Mouse (Mus musculus) G1E (cell line): ENCODE results near the gene Erc2. TPM values are rescaled to one million over a fixed set of nuclear protein-coding genes. Genes with fewer than 3 reads are reported as not detected.

Source experiments
- ATAC-seq: 2 replicates; pipeline ENCODE4 v1.8.0; 2016; ENCODE audit warnings: mild to moderate bottlenecking; ENCODE audit not compliant: insufficient number of reproducible peaks, poor library complexity, low FRiP score, severe bottlenecking; ENCODE audit errors: extremely low read depth
- DNase-seq: peaks from one replicate; pipeline ENCODE4 v3.0.0; 2012; ENCODE audit warnings: low spot score
- H3K27me3 ChIP-seq: 2 replicates; pipeline ENCODE4 v1.6.1; 2012; ENCODE audit warnings: mild to moderate bottlenecking, low read length, inconsistent platforms; ENCODE audit not compliant: insufficient read depth
- H3K36me3 ChIP-seq: replicated peaks from 2 replicates; pipeline ENCODE3; 2012; ENCODE audit warnings: mild to moderate bottlenecking, inconsistent platforms
- H3K4me1 ChIP-seq: 2 replicates; pipeline ENCODE4 v1.6.1; 2012; ENCODE audit warnings: low read depth, low read length, inconsistent platforms, mixed read lengths; ENCODE audit not compliant: insufficient read depth
- H3K4me3 ChIP-seq: 2 replicates; pipeline ENCODE4 v1.5.1; 2012; ENCODE audit warnings: low read depth, mild to moderate bottlenecking, inconsistent platforms, low read length, moderate library complexity, mixed read lengths
- H3K9me3 ChIP-seq: replicated peaks from 2 replicates; pipeline ENCODE4 v1.6.1; 2012; ENCODE audit warnings: inconsistent platforms
- CTCF ChIP-seq: IDR thresholded peaks from 2 replicates; pipeline ENCODE4 v1.5.1; 2012; ENCODE audit warnings: low read depth, low read length, inconsistent platforms, mixed read lengths
- GATA1 ChIP-seq: IDR thresholded peaks from 2 replicates; pipeline ENCODE4 v1.6.1; 2012; ENCODE audit warnings: borderline replicate concordance, low read length, inconsistent platforms, mixed read lengths
- GATA2 ChIP-seq: IDR thresholded peaks from 2 replicates; pipeline ENCODE4 v1.6.1; 2012; ENCODE audit warnings: low read depth, low read length, inconsistent platforms, borderline replicate concordance
- POLR2AphosphoS5 ChIP-seq: IDR thresholded peaks from 2 replicates; pipeline ENCODE4 v1.6.1; 2012; ENCODE audit warnings: low read depth, low read length, inconsistent platforms; ENCODE audit not compliant: insufficient replicate concordance
- TAL1 ChIP-seq: conservative IDR thresholded peaks from 2 replicates; pipeline ENCODE4 v1.6.1; 2012; ENCODE audit warnings: low read depth, low read length, inconsistent platforms, mixed read lengths
- polyA plus RNA-seq: library from polyadenylated mRNA; stranded (reverse); fragments of >175 nt; gene quantifications from 2 replicates; pipeline ENCODE4 v1.2.3, GENCODE M21; 2012
- total RNA-seq, 2 experiments: library from RNA; stranded (forward) in 1 of 2; stranded (reverse) in 1 of 2; fragments of 200-1000 nt in 1 of 2; fragments of >200 nt in 1 of 2; fragmentation: Nextera tagmentation in 1 of 2; gene quantifications; 2 replicates each; pipeline ENCODE4 v1.2.3; 2014 to 2017

Erc2 gene
- total and polyA plus RNA-seq, 3 experiments = 0.49 TPM; not detected in 2

GRCm38 (mm10) chr14:28072561-28072960 is 450.3 kb downstream of the Erc2 start:
- Histone ChIP-seq H3K27me3 (no peaks in the 10 kb centered on the region), H3K4me3 (no peak overlapping the region), H3K9me3 (peaks cover 30% of the 10 kb centered on the region), H3K4me1 (no peaks in the 10 kb centered on the region), H3K36me3 (no peaks in the 10 kb centered on the region)
- ATAC-seq (no peak), DNase-seq (no peak)
- no peak for TF ChIP-seq POLR2AphosphoS5
- no peak for TF ChIP-seq TAL1
- no peak for TF ChIP-seq GATA1
- TF ChIP-seq GATA2 = no peak
- TF ChIP-seq CTCF = no peak

DNA sequence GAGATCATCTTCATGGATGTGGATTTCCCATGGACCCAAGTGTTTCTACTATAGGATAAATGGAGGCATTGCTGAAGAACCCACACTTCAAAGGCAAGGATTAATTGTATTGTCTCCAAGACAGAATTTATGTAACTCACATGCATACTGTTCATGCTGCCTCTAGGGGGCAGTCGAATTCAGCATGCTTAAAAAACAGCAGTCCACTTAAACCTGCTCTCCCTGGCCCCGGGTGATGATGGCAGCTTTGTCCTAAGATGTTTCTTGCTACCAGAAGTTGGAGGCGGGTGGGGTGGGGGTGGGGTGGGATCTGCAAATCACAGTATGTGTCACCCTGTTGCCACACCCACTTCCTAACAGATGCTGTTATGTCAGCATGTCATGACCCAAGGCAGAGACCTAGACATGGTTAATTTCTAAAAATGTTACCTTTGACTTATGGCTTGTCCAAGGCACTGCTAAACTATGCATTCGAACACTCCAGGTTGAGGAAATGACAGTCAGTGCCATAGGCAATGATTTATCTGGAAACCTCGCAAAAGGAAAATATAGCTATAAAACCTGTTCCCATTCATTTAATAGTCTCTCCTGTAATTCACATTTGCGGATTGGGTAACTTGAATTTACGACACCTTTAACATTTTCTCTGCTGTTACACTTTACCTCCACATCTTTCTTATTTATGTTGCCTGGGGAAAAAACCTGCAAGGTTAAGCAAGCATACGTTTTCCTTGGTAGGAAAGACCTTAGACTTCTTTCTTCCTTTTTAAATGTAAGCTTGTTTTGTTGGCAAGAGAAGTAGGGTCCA is 467.6 kb downstream of the Erc2 start:
- H3K27me3 ChIP-seq = no peaks in the 10 kb centered on the region
- H3K4me1 ChIP-seq = no peaks in the 10 kb centered on the region
- ATAC-seq (no peak), DNase-seq (no peak)
- peaks cover 15% of the 10 kb centered on the region; the same call in 1 of the 2 replicates for H3K9me3 ChIP-seq
- no peak overlapping the region for H3K4me3 ChIP-seq
- TF ChIP-seq TAL1 = no peak
- no peak for TF ChIP-seq POLR2AphosphoS5
- no peak for TF ChIP-seq CTCF
- TF ChIP-seq GATA2 = no peak
- no peak for TF ChIP-seq GATA1
- no peaks in the 10 kb centered on the region for H3K36me3 ChIP-seq

- TF ChIP-seq POLR2AphosphoS5 (no peak), TAL1 (no peak), CTCF (no peak), GATA1 (no peak), GATA2 (no peak)
- H3K36me3 ChIP-seq = no peaks in the 10 kb centered on the region
- no peak for ATAC-seq
Measured at GRCm38 (mm10) chr14:28091367-28091766, 469.1 kb downstream of the Erc2 start.

DNA sequence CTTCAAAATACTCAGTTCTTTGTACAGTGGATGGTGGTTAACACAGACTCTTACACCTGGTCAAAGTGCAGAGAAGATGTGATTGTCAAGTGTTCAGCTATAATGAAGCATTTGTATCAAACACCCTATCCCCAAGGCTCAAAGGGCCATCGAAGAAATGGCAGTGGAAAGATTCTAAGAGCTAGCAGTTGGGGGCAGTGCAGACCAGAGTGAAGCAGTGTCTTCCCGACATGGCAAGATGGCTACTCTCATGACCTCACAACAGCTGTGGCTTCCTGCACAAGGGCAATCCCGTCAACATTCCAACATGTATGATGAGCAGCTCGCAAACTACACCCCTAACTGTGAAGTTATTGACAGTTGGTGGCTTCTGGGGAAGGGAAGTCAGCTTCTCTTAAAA is 471.0 kb downstream of the Erc2 start:
- no peaks in the 10 kb centered on the region for H3K4me1 ChIP-seq
- no peaks in the 10 kb centered on the region for H3K27me3 ChIP-seq
- H3K9me3 ChIP-seq = peaks cover 15% of the 10 kb centered on the region
- H3K4me3 ChIP-seq = no peak overlapping the region
- ATAC-seq (no peak), DNase-seq (no peak)
- H3K36me3 ChIP-seq = no peaks in the 10 kb centered on the region
- no peak for TF ChIP-seq CTCF
- TF ChIP-seq TAL1 = no peak

More at GRCm38 (mm10) chr14:28091367-28091766, 469.1 kb downstream of the Erc2 start:
- Histone ChIP-seq H3K9me3 (peaks cover 15% of the 10 kb centered on the region), H3K4me1 (no peaks in the 10 kb centered on the region), H3K27me3 (no peaks in the 10 kb centered on the region), H3K4me3 (no peak overlapping the region)
- no peak for DNase-seq

GRCm38 (mm10) chr14:28093913-28094312 is 471.7 kb downstream of the Erc2 start:
- peaks cover 12% of the 10 kb centered on the region for H3K9me3 ChIP-seq
- no peak for DNase-seq
- no peak overlapping the region for H3K4me3 ChIP-seq
- no peaks in the 10 kb centered on the region for H3K36me3 ChIP-seq
- TF ChIP-seq GATA2 (no peak), CTCF (no peak), POLR2AphosphoS5 (no peak), GATA1 (no peak), TAL1 (no peak)
- no peaks in the 10 kb centered on the region for H3K4me1 ChIP-seq
- ATAC-seq = no peak
- H3K27me3 ChIP-seq = no peaks in the 10 kb centered on the region

DNA sequence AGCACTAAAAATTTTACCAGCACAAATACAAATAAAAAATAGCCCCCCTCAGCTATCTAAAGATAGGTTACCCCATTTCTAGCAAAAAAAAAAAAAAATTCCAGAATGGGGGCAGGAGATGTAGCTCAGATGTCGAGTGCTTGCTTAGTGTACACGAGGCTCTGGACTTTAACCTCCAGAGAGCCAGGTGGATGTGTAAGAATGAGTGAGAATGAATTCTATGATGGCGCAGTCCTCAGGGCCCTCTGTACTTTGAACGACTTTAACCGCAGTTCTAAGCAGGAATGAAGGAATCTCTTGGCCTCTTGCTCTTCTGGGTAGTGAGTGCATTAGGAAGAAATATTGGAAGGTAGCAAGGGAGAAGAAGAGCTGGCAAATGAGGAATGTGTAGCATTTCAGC is 476.9 kb downstream of the Erc2 start:
- Histone ChIP-seq H3K4me1 (no peaks in the 10 kb centered on the region), H3K27me3 (no peaks in the 10 kb centered on the region), H3K9me3 (peaks cover 17% of the 10 kb centered on the region), H3K36me3 (no peaks in the 10 kb centered on the region), H3K4me3 (no peak overlapping the region)
- DNase-seq = no peak
- ATAC-seq = no peak
- no peak for TF ChIP-seq GATA1
- no peak for TF ChIP-seq TAL1
- no peak for TF ChIP-seq GATA2
- TF ChIP-seq CTCF = no peak
- TF ChIP-seq POLR2AphosphoS5 = no peak

- ATAC-seq (no peak), DNase-seq (no peak)
- H3K9me3 ChIP-seq = peaks cover 8% of the 10 kb centered on the region; the same call in 1 of the 2 replicates
- H3K36me3 ChIP-seq = no peaks in the 10 kb centered on the region
- no peaks in the 10 kb centered on the region for H3K27me3 ChIP-seq
- no peak for TF ChIP-seq TAL1
- TF ChIP-seq GATA1 = no peak
- TF ChIP-seq POLR2AphosphoS5 = no peak
- TF ChIP-seq CTCF = no peak
- TF ChIP-seq GATA2 = no peak
- no peak overlapping the region for H3K4me3 ChIP-seq
- no peaks in the 10 kb centered on the region for H3K4me1 ChIP-seq
Measured at GRCm38 (mm10) chr14:28113121-28113520, 490.9 kb downstream of the Erc2 start.
